Comparison of ENCODE assay signal across 10 mouse cellular contexts in the genomic region with DNA sequence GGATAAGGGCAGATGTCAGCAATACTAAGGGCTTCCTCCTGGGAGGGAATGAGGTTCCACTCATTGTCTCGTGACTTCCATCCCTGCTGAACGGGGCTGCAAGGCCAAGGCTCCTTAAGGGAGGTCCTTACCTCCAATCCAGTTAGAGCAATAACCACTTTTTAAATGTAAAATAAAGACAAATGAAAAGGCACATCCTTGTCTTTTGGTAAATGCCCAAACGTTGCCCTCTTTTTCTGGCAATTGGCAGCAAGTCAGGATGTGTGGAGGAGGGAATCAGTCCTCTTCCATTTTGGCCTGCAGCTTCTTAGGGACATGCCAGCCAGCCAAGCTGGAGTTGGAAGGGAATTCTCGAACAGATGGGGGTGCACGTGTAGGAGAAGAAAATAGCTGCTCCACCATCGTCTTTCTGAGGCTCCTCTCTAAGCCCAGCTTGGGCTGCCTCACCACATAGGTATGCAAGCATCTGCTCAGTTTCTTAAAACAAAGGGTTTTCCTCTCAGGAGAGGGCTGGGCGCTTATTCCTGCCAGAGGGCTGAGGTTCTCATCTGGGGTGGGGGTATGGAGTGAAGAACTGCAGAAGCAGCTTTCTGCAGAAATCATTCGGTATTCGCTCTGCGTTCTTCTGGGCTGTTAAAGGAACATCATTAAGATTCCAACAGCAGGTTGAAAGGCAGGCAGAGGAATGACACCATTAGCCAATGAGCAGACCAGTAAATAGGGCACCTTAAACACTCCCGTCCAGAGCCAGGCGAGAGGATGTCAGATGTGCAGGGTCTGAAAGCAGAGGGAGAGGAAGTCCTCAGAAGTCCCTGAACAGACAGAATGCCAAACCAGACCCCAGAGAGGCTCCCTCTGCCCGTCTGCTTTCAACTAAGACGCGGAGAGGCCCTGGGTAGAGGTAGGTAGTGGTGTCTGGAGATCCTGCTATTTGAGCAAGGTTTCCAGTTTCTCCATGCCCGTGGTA. TPM values are rescaled to one million over a fixed set of nuclear protein-coding genes. Genes with fewer than 3 reads are reported as not detected.
A peak's percentile ranks its signal among the peaks of the same experiment; 100 is the strongest.
DNase-seq lines count a peak whose midpoint lies in the region; ATAC-seq and TF ChIP-seq lines count a peak whose summit lies in the region.
"Had no signal": no experiment of that assay in that cellular context is flagged by ENCODE, and none has a peak within 500 bp of the region (broad histone marks: within the 10 kb centered on the region; RNA-seq: fewer than 3 reads in every experiment).

No protein-coding gene starts in this region.

- no peak for TF ChIP-seq CTCF in embryonic fibroblast, embryonic 13.5 days (IDR thresholded peaks at IDR 0.05; ENCODE audit: borderline replicate concordance, insufficient read depth, low read length)

- H3K4me2 ChIP-seq in heart, embryonic 12.5 days: peak overlapping the region; percentile 2; the same call in 1 of the 2 replicates

- no peak overlapping the region for H3K4me3 ChIP-seq in heart, embryonic 12.5 days
- no peak overlapping the region for H3K4me3 ChIP-seq in embryonic fibroblast, embryonic 13.5 days (ENCODE audit: insufficient read depth, low read length)
- H3K4me3 ChIP-seq: erythroblast, embryonic 14.5 days; megakaryocyte, embryonic 14.5 days had no signal

- no peak for DNase-seq in heart, postnatal 4 days
- peak; percentile 56 to 92 for DNase-seq in left cerebral cortex, adult 8-10 months (ENCODE audit: low spot score in 2 of 2)
- peak; percentile 88 for DNase-seq in right cerebral cortex, postnatal 25 days
- no peak for DNase-seq in T-cell, adult 2 months (ENCODE audit: low spot score)
- no peak for DNase-seq in thymus, postnatal 4 days
- no peak for DNase-seq in MN1 (ENCODE audit: low spot score)

- H3K27me3 ChIP-seq in heart, embryonic 12.5 days (replicated peaks): peaks cover 3% of the 10 kb centered on the region; the same call in 1 of the 2 replicates

- H3K4me1 ChIP-seq in heart, embryonic 12.5 days (replicated peaks): peaks cover 67% of the 10 kb centered on the region
- H3K4me1 ChIP-seq in embryonic fibroblast, embryonic 13.5 days (ENCODE audit: control insufficient read depth, insufficient read depth, low read length): peaks cover 16% of the 10 kb centered on the region

- WGBS in heart, embryonic 12.5 days: 56% methylated on average over 16 of the region's 16 CpGs

- TF ChIP-seq POLR2A in embryonic fibroblast, embryonic 13.5 days (IDR thresholded peaks at IDR 0.05; ENCODE audit: low read depth, low read length): no peak

- no peak for ATAC-seq in heart, embryonic 12.5 days (ENCODE audit: insufficient number of reproducible peaks, low FRiP score)

- no peaks in the 10 kb centered on the region for H3K9me3 ChIP-seq in heart, embryonic 12.5 days (replicated peaks)
- H3K9me3 ChIP-seq: megakaryocyte, embryonic 14.5 days had no signal

- H3K27ac ChIP-seq in heart, embryonic 12.5 days (ENCODE audit: poor library complexity, severe bottlenecking): 0 out of 2 replicates have a peak overlapping the region, but pooled peaks have one; percentile 45
- H3K27ac ChIP-seq in embryonic fibroblast, embryonic 13.5 days (ENCODE audit: insufficient read depth, low read length): peak overlapping the region; percentile 50

- H3K36me3 ChIP-seq in heart, embryonic 12.5 days: peaks cover 17% of the 10 kb centered on the region

- no peak overlapping the region for H3K9ac ChIP-seq in heart, embryonic 12.5 days

RNA-seq across cellular contexts. Expression of gene Fndc5, which starts 7.9 kb away (rescaled TPM):
- 6.9 and 7.8 TPM in 2 replicates for polyA plus RNA-seq in heart, embryonic 12.5 days (2016; fragmentation: Nextera tagmentation; extraction: Ambion mirVana)
- total RNA-seq in heart, postnatal 4 days (2021): 100 to 1,000 TPM; 101 to 105 TPM
- polyA plus RNA-seq in embryonic fibroblast, embryonic 13.5 days (2011; ENCODE audit: insufficient read length, low read depth, missing spikeins): 0.53 and 1.1 TPM in 2 replicates
- 10 to 100 TPM; 59.2 to 67.3 (median 62.3) TPM for total RNA-seq in left cerebral cortex, adult 8-10 months (2022)

RNA-seq across cellular contexts. Expression of gene Hpca, which starts 22.8 kb away (rescaled TPM):
- polyA plus RNA-seq in heart, embryonic 12.5 days (2016; fragmentation: Nextera tagmentation; extraction: Ambion mirVana): 0.27 and 0.50 TPM in 2 replicates
- total RNA-seq in heart, postnatal 4 days (2021): under 1 TPM; 0.25 to 0.69 TPM
- polyA plus RNA-seq in embryonic fibroblast, embryonic 13.5 days (2011; ENCODE audit: insufficient read length, low read depth, missing spikeins): not detected in 2 replicates
- total RNA-seq in left cerebral cortex, adult 8-10 months (2022): 100 to 1,000 TPM; 809 to 955 (median 872) TPM
- polyA plus RNA-seq: erythroblast, embryonic 14.5 days had no signal

RNA-seq across cellular contexts. Expression of gene Tmem54, which starts 39.3 kb away (rescaled TPM):
- polyA plus RNA-seq in heart, embryonic 12.5 days (2016; fragmentation: Nextera tagmentation; extraction: Ambion mirVana): 0.24 and 0.34 TPM in 2 replicates
- total RNA-seq in heart, postnatal 4 days (2021): not detected
- not detected in 2 replicates for polyA plus RNA-seq in embryonic fibroblast, embryonic 13.5 days (2011; ENCODE audit: insufficient read length, low read depth, missing spikeins)
- total RNA-seq in left cerebral cortex, adult 8-10 months (2022): not detected
- polyA plus RNA-seq: erythroblast, embryonic 14.5 days had no signal

RNA-seq across cellular contexts. Expression of gene S100pbp, which starts 44.8 kb away (rescaled TPM):
- polyA plus RNA-seq in heart, embryonic 12.5 days (2016; fragmentation: Nextera tagmentation; extraction: Ambion mirVana): 21.3 and 22.6 TPM in 2 replicates
- 10 to 100 TPM; 22.5 to 24.2 TPM for total RNA-seq in heart, postnatal 4 days (2021)
- 59.9 and 65.4 TPM in 2 replicates for polyA plus RNA-seq in embryonic fibroblast, embryonic 13.5 days (2011; ENCODE audit: insufficient read length, low read depth, missing spikeins)
- total RNA-seq in left cerebral cortex, adult 8-10 months (2022): 10 to 100 TPM; 44.1 to 52.8 (median 46.3) TPM

RNA-seq across cellular contexts. Expression of gene Yars, which starts 44.9 kb away (rescaled TPM):
- polyA plus RNA-seq in heart, embryonic 12.5 days (2016; fragmentation: Nextera tagmentation; extraction: Ambion mirVana): 49.3 and 55.8 TPM in 2 replicates
- total RNA-seq in heart, postnatal 4 days (2021): 10 to 100 TPM; 44.7 to 45.0 TPM
- polyA plus RNA-seq in embryonic fibroblast, embryonic 13.5 days (2011; ENCODE audit: insufficient read length, low read depth, missing spikeins): 104 and 112 TPM in 2 replicates
- 10 to 100 TPM; 90.5 to 98.5 (median 96.4) TPM for total RNA-seq in left cerebral cortex, adult 8-10 months (2022)

Comparison
In these comparisons a context has a peak if more than half of its experiments do, and no peak if none do; other contexts are left out.
1. DNase-seq: peak in left cerebral cortex, adult 8-10 months (2 of 2) and right cerebral cortex, postnatal 25 days (single experiment); none in heart, postnatal 4 days (single experiment), T-cell, adult 2 months (single experiment), thymus, postnatal 4 days (single experiment) and MN1 (single experiment).
2. RNA of gene Hpca, which starts 22.8 kb away (total RNA-seq): 809 to 955 TPM in left cerebral cortex, adult 8-10 months; 0.25 to 0.69 TPM in heart, postnatal 4 days; every median in the first group is over 100 times any median in the second.